Mouse (Mus musculus): ENCODE data around the gene Lgals3bp.

The Lgals3bp gene

DNA sequence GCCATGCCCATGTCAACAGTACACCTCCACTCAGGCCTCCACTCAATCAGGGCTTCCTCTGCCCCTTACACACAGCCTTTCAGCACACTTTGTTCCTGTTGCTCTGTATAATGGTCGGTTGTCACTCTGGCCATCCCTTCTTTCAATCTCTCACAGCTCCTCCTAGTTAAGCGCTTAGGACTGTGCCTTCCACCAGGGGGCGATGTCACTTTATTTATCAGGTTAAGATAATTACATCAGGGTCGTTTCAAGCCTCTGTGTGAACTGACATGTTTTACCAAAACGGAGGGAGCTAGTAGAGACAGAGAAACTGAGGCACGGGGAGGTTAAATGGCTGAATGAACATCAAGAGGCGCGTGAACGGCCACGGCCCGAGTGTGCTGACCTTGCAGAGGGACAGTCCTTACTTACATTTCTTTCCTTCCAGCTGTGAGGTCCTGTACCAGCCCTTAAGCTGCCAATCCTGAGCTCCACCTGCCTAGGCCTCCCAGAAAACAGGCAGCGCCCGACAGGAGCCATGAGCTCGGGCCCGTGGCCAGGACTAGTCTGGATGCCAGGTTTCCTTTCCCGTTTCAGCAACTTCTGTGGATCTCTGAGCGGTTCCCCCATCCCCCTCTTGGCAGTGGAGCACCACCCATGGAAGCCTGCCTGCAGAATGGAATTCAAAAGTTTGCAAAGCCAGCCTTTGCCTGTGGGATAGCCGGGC, 21.5 kb upstream of the Lgals3bp start:
- DNase-seq (ENCODE audit: low read depth, low spot score) = peak; percentile 82

DNA sequence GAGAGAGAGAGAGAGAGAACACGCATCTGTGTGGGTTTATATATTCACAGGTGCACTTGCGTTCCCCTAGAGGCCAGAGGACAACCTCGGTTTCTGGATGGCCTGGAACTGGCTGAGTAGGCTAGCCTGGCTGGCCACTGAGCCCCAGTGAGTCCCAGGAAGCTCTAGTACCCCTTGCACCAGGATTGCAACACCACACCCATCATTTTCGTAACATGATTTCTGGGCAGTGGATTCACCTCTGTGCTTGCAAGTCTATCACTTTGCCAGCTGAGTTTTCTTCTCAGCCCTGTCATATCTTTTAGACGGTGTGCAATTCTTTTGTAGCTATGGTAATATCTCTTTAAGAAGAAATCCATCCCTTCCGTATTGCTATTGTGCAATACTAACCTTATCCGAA, 18.4 kb upstream of the Lgals3bp start:
- no peak for DNase-seq (ENCODE audit: low read depth, low spot score)

DNA sequence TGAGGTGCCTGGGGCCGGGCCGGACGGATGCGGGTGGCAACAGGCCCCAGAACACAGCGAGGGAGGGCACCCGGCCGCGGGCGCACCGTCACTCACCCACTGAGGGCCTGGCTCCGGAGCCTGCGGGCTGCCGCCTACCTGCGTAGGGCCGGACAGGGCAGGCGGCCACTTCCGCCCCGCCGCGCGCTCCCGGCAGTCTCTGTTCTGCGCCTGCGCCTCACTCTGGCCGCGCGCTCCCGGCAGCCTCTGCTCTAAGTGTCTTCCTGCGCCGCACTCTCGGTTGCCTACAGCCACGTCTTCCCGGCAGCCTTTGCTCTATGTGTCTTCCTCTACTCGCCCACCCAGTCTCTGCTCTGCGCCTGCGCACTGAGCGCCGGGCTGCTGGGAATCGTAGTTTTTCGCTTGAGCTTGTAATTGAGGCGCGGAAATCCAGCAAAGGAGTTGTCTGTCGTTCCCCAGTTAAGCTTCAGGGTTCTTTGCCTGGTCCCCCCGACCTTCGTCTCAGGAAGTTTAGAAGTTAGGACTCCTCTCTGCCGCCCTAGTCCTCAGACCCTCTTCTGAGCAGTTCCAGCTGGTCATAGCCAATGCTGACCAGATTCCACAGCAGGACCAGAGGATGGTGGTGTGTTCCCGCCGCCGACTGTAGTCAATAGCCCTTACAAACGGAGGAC, 17.1 kb upstream of the Lgals3bp start, which contains the start of gene Cant1:
Cant1 (minus strand) TSS at position 253 of the 671 bp plus-strand sequence.
- DNase-seq (ENCODE audit: low read depth, low spot score) = peak; percentile 98

DNA sequence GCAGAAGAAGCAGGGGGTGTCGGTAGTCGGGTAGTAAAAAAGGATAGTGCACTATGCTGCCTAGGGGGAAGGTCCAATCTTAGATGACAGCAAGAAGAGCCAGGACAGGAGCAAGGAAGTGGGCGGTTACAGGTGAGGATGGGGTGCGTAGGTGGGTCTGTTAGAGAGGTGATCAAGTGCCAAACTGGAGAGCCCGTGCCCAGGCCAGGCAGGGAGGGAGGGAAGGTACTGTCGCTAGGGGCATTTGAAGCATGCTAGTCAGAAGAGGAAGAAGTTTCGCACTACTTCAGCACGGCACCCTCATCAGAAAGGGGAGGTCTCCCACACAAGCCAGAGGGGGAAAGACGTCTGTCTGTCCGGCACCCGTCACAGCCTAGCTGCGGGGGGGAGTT, 16.5 kb upstream of the Lgals3bp start:
- no peak for DNase-seq (ENCODE audit: low read depth, low spot score)

DNA sequence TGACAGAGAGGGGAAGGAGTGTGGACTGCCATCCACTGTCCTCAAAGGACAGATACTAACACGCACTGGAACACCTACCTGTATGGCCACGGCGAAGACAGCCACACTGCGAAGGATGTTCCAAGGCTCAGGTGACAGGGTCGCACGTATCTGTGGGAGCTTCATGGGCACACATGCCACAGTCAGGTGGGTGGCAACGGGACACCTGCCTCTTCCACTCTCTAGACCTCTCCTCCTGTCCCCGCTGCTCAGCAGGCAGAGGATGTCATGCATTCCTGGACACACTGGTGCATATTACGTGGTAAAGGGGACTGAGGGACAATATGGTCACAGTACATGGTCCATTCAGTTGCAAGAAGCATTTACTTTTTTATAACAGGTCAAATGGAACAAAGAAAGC, 15.6 kb upstream of the Lgals3bp start:
- no peak for DNase-seq (ENCODE audit: low read depth, low spot score)

DNA sequence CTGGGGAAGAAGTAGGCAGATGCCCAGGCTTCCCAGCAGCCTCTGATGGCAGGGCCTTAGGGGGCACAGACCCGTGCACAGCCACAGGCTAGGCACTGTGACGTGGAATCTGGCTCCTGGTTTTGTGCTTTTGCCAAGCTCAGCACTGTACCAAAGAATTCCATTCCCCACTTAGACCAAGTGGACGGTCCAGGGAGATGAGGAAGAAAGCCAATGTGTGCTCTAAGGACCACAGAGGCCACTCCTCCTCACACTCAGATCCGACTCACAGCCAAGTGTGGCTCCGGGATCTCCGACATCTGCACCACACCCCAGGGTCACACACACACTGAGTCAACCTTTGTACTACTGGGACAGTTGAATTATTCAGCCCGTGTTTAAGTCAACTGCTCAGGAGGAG, 14.2 kb upstream of the Lgals3bp start:
- no peak for DNase-seq (ENCODE audit: low read depth, low spot score)

DNA sequence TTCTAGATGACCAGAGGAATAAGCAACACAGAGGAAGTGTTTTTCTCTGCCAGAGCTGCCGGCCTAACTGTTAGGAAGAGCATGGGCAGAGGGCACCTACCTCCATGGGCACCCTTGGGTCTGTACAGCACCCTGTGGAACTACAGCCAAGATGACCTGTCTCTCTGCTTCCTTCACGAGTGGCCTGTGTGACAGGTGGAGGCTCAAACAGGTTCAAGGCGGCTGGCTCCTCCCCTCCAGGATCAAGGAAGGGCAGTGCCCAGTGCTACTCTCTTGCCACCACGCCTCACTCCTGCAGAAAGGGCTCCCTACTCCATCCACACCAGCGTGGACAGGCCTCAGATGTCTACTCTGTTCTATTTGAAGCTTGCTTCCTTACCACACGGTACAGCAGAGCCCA, 13.7 kb upstream of the Lgals3bp start:
- no peak for DNase-seq (ENCODE audit: low read depth, low spot score)

DNA sequence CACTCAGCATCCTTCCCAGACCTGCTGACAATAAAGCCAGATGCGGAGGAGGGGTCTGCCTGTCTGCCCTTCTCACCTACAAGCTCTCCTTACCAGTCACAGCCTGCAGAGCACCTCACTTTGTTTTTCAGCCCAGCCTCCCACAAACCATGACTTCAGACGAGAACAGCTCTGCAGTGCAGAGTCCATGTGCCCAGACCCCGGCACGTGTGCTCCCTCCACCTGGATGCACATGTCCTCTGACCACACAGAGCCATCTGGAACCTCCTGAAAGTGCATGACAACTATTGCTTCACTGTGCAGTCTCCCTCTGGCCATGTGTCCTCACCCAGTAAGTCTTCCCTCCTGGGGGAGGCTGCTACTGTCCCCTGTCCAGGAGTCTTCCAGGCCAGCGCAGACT, 12.4 kb upstream of the Lgals3bp start:
- no peak for DNase-seq (ENCODE audit: low read depth, low spot score)

DNA sequence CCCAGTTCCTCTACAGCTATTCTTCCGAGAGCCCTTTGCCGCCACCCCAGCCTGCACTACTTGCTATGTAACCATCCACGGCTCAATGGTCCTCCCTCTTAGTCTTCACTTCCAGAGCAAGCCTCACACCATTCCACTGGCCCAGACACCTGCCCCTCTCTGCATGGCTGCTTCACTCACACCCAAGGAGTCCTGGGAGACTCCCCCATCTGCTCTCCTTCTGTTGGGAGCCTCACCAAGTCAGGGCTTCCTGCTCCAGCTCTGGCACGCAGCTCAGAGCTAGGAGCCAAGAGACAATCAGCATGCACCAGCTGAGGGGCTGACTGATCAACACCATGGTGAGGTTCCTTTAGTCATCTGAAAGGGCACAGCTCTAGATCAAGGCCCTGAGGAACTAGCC, 11.2 kb upstream of the Lgals3bp start:
- DNase-seq (ENCODE audit: low read depth, low spot score) = no peak

DNA sequence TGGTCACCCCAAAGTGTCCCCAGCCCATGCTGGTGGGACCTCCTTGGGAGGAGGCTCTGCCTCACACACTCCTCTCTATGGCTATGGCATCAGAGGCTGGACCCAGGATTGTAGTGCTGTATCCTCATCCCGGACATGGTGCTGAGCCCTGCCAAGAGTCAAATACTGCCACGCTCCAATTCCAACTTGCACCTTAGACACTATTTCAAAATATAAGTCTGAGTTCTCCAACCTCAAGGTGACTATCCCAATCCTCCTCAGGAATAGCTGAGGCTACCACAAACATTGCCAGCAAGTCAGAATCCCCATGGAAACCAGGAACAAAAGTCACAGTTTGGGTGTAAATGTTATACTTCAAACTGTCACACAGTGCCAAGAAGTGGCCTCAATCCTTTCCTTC, 10.7 kb upstream of the Lgals3bp start:
- DNase-seq (ENCODE audit: low read depth, low spot score) = no peak

DNA sequence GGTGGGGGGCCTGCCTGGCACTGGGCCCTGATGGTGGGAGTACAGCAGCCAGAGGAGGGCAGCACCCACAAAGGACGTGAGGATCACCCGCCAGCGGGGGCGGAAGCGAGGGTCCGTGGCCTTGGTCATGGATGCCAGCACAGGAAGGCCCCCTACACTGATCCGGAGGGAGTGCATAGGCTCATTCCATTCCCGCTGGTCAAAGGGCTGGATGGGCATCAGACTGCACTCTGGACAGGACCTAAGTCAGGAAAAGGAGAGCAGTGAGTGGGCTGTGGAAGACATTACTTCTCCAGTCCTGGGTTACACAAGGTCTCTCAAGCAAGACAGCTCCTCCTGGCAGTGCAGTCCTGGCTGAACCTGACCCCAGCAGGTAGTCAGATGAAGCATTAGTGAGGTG, 9.4 kb upstream of the Lgals3bp start:
- no peak for DNase-seq (ENCODE audit: low read depth, low spot score)

DNA sequence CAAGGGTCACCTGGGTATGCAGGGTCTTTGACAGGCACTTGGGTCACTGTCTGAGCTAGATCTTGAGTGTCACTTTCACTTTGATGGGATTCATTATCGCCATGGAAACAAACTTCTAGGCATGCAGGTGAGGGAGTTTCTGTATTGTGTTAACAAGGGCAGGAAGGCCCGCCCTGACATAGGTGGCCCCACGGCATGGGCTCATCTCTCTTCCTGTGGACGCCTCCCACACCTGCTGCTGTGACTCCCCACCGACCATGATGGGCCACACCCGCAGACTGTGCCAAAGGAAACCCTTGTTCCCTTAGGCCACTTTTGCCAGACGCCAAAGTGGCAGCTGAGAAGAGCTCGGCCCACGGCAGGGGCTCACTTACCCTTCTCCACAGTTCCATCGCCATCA, 8.6 kb upstream of the Lgals3bp start:
- no peak for DNase-seq (ENCODE audit: low read depth, low spot score)

DNA sequence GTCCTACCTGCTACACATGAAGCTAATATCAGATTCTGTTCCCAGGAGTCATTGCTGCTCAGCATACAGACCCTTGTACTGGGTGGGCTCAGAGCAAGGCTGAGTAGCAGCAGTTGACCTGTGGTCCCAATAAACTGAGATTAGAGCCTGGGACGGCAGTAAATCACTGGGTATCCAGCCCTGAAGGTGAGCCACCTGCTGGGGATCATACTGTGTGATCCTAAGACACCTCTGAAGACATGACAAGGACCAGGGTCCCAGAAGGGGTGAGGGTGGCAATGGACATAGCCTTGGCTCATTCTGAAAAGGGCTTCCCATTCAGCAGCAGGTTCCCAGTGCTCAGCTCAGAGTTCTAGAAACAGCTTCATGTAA, 8.2 kb upstream of the Lgals3bp start:
- no peak for DNase-seq (ENCODE audit: low read depth, low spot score)

DNA sequence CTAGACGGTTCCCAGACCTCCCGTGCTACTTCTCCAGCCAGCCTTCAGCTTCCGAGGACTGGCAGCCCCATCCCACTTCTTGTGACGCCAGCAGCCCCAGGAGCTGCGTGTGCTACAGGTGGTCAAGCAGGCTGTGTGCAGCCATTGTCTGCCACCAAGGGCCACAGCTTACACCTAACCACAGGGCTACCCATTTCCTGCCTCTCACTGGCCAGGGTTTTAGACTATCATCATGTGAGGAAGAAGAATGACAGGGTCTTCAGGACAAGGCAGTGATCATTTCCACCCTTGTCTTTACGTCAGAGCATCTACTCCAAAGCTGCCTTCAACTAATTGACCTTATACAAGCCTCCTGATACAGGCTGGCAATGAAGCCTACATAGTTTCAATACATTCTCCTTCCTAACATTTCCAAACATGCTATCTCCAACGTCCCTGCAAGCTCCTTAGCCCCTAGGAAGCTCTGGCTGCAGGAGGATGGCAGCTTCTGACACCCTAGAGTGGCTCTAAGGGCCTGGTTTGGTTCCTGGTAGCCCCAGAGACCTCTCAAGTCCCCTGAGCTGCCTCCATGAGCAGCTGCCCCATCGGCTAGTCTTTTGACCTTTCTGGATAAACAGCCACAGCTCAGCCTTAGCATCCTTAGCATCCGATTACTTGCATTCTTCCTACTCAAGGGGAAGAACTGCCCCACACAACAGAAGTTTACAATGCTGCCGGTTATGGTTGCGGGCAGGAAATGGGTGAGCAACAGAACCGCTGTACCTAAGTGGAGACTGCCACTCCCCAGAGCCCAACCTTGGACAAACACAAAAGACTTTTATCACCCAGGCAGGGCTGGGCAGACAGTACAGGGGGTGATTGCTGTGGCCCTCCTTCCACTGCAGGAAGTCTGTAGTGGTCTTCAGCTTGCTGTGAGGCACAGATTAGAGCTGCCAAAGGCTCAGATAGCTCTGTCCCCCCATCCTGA, 7.5 kb upstream of the Lgals3bp start:
- DNase-seq (ENCODE audit: low read depth, low spot score) = no peak

DNA sequence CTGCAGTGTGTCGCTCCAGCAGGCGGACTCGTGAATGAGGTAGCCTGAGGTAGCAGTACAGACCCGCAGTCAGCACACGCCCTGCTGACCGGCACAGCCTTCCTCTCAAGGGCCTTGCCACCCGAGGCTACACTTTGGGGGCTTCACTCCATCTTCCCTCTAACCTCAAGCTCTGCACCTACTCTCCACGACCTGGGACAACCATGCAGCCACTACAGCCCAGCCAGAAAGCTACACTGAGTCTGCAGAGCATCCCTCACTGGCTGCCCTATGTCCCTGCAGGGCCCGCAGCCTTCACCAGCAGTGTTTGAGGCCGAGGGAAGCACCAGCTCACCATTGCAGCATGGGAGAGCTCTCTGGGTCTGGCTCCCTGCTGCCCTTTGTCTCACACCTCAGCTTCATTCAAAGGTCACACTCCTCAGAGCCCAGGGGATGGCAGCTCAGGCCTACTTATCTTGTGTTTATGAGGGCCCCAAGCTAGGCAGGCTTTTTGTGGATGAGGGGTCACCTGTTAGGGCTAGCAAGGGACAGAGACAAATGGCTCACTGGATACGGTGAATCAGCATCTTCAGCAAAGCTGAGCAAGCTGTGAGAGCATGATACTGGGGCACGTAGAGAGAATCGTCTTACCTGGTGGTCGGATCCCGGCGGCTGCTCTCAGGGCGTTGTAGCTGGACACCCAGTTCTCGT, 6.3 kb upstream of the Lgals3bp start:
- no peak for DNase-seq (ENCODE audit: low read depth, low spot score)

DNA sequence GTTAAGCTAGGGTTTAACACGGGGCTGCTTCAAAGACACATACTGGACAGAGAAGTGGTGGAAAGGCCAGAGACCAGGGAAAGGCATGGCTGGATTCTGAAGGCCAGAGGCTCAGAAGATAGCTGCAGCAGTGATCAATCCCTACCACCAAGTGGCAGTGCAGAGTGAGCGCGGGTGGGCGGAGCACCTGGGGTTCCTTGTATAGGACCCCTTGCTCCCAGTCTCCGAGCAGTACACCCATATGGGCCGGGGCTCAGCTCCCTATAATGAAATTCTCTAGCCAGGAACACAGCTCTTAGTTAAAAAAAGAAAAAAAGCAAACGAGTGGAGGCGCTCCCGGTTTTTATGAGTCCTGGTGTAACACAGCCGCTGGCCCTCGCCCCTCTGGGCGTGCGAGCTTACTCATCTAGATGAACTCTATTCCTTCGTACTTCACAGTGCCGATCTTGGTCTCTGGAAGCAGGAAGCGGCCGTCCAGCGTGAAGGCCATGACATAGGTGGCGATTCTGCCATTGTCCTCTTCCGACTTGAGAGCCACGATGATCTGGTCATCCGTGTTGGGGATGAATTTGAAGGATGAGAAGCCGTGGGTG, 5.5 kb upstream of the Lgals3bp start:
- no peak for DNase-seq (ENCODE audit: low read depth, low spot score)

DNA sequence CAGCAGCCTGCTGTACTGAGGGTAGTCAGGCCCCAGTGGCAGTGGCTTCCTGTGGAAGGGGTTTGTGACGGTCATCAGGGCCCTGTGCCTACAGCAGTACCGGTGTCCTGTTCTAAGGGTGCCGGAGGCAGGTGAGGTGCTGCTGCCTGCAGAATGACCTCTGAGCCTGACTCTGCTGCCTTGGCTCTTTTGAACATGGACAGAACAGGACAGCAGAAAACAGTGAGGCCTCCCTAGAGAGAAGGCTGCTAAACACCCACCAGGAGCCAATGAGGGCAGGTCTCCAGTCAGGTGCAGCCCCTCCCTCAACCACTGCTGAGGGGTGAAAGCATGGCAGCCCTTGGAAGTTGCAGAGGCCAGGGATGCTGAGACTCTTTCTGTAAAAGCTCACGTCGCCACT, 4.6 kb upstream of the Lgals3bp start:
- DNase-seq (ENCODE audit: low read depth, low spot score) = no peak

DNA sequence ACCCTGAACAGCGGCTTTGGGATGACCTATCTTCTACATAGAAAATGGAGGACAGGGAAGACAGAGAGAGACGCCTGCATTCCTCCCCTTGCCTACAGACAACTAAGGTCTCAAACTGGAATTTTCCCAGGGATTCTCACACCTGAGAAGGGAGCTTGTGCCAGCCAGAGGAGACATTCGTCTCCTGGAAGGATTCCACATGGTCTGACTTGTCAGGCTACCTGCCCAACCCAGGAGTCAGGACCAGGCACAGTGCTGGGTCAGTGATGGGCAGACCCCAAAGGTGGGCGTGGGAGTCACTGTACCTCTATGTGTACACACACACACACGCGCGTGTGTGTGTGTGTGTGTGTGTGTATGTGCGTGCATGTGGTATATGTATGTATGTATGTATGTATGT, 3.4 kb upstream of the Lgals3bp start:
- DNase-seq (ENCODE audit: low read depth, low spot score) = no peak

DNA sequence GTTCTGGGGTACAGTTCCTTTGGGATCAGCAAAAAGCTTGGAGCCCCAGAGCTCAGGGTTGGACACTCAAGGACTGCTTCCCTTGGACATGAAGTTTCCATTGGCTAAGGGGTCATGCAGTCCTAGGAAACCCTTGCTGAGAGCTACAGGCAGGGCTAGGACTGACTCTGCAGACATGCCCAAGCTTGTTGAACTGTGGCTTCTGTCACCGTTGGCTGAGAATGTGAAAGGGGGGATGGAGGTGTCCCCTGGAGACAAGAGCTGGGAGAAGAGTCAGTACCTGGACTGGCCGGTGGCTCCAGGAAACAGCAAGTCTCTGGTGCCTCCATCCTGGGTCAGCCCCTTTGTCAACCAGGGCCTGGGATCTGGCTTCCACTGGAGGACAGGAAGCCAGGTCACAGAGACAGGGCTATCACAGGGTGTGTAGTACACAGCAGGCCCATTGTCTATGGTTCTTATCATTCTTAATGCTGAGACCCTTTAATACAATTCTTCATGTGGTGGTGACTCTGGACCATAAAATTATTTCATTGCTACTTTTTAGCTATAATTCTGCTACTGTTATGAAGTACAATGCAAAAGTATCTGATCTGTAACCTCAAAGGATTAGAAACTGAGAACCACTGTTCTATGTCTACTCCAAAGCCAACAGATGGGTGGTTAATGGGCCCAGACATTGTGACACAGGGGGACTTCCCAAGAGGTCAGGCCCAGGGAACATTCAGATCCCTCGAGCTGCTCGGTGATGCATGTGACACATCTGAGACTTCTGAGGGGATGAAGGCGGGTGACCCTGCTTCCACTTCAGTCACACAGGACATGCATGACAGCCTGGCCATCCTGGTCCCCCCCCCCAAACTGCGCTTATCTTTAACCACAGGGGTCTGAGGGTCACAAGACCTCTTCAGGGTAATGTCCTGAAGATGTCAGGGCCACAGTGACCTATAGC, 2.3 kb upstream of the Lgals3bp start:
- no peak for DNase-seq (ENCODE audit: low read depth, low spot score)

DNA sequence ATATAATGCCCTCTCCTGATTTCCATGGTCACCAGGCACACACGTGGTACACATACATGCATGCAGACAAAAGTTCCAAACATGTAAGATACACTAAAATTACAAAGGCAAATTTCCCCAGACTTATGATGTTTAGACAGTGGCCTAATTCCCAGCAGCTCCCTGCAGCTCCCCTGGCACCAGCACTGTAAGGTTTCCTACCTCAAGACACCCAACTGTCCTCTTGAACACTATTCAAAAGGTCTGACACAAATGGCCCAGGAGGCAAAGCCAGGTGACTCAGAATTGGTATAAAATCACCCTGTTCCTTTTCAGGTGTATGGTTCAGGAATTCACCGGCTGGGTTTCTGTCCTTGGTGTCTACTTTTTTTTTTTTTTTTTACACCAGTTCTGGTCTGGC, 1.3 kb upstream of the Lgals3bp start:
- DNase-seq (ENCODE audit: low read depth, low spot score) = no peak
